Mouse (Mus musculus) cerebellum, adult 2 months (tissue): ENCODE measurements at regions not wholly inside any gene's neighbourhood (a gene's known extent, or its start where the extent isn't known, plus 50 kb on each side); places are given as distances from the start of the nearest gene placed in this dataset.

Experiments used
- DNase-seq, 2 experiments: peaks; one replicate each; pipeline ENCODE4 v3.0.0; 2021
- H3K27ac ChIP-seq: fragments of 200-500 bp; 2 replicates; pipeline ENCODE4 v1.5.1; 2012; ENCODE audit warnings: low read length, control low read depth, inconsistent platforms; ENCODE audit not compliant: insufficient read depth
- H3K27me3 ChIP-seq: fragments of 200-500 bp; 2 replicates; pipeline ENCODE4 v1.6.1; 2012; ENCODE audit warnings: inconsistent platforms, mild to moderate bottlenecking, low read length, moderate library complexity; ENCODE audit not compliant: control insufficient read depth, insufficient read depth
- H3K4me1 ChIP-seq: fragments of 200-500 bp; 2 replicates; pipeline ENCODE4 v1.6.1; 2011; ENCODE audit warnings: low read length; ENCODE audit not compliant: control insufficient read depth, insufficient read depth
- H3K4me3 ChIP-seq: fragments of 200-500 bp; replicated peaks from 2 replicates; pipeline ENCODE3; 2011; ENCODE audit warnings: mild to moderate bottlenecking, low read depth, low read length, control low read depth; ENCODE audit not compliant: insufficient read depth
- CTCF ChIP-seq: fragments of 200-500 bp; IDR thresholded peaks from 2 replicates; pipeline ENCODE4 v1.5.1; 2011; ENCODE audit warnings: low read depth, mild to moderate bottlenecking, control low read depth, low read length, moderate library complexity, borderline replicate concordance; ENCODE audit not compliant: insufficient read depth
- POLR2A ChIP-seq: fragments of 200-500 bp; IDR thresholded peaks from 2 replicates; pipeline ENCODE4 v1.6.1; 2011; ENCODE audit warnings: low read length, control low read depth, borderline replicate concordance; ENCODE audit not compliant: insufficient read depth
- WGBS: fragments of 180-500 bp; shearing (Covaris S2); methylation state at CpG from one replicate; pipeline ENCODE4 v1.1.7; 2018; 5-methylcytosine and 5-hydroxymethylcytosine counted together

DNA sequence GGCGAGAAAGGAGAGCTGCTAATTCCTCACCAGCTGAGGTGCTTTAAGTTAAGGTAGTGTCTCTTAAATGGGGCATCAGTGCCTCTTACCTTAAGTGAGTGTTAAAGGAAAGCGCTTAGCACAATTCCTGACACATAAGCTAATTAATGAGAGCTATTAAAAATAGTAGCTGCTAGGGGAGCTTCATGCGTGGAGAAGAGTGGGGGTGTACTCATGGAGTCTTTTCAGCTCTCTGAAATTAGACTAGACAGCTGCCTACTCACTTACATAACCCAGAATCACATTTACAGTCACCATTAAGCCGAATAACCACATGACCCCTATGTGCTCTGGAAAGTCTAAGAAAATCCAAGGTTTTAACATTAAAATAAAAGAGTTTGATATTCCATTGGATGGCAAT is 139.0 kb upstream of the Arhgap20 start:
- no peak for DNase-seq
- Histone ChIP-seq H3K27ac (no peak overlapping the region), H3K4me3 (no peak overlapping the region), H3K27me3 (no peaks in the 10 kb centered on the region), H3K4me1 (no peaks in the 10 kb centered on the region)
- no peak for TF ChIP-seq CTCF
- no peak for TF ChIP-seq POLR2A
- 93% methylated on average over 4 of the region's 4 CpGs for WGBS

DNA sequence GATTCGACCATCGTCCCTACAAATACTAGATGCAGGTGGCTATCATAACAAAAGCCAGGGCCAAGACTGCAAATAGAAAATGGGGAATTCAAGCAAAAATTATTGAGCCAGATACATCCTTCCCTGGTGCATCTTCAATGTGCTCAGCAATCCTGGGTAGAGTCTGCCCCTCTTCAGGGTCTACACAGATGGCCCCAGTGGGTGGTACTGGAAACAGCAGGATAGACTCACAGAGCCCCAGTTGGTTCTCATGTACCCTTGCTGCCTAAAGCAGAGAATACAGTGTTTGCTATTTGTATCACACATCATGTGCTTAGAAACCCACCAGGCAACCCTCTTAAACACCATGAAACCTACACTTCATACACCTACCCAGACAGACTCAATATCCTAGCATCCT is 129.0 kb upstream of the Arhgap20 start:
- DNase-seq = no peak
- no peak overlapping the region for H3K27ac ChIP-seq
- 40% methylated on average over 2 of the region's 2 CpGs for WGBS
- H3K4me3 ChIP-seq = no peak overlapping the region
- H3K4me1 ChIP-seq = no peaks in the 10 kb centered on the region; the same call in 1 of the 2 replicates
- no peak for TF ChIP-seq CTCF
- TF ChIP-seq POLR2A = no peak
- H3K27me3 ChIP-seq = no peaks in the 10 kb centered on the region

DNA sequence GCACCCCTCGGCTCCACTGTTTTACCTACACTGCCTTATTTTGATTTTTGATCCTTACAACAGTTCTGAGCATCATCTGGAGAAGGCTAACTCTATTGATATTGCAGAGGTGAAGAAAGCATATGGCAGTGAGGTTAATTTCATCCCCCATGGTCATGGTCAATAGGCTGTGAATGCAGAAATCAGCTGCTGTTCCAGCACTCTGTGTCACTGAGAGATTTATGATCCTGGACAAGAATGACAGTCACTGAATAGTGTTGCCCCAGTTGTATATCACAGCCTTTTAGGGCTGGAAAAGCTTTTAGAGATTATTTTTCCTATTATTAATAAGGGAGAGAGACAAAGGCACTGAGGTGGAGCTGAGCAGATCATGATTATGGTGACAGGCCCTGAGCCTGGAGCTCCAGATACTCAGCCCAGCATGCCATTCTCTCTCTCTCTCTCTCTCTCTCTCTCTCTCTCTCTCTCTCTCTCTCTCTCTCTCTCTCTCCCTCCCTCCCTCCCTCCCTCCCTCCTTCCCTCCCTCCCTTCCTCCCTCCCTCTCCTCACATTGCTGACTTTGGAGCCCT is 128.5 kb upstream of the Arhgap20 start:
- H3K27ac ChIP-seq = no peak overlapping the region
- TF ChIP-seq POLR2A = no peak
- no peak for TF ChIP-seq CTCF

DNA sequence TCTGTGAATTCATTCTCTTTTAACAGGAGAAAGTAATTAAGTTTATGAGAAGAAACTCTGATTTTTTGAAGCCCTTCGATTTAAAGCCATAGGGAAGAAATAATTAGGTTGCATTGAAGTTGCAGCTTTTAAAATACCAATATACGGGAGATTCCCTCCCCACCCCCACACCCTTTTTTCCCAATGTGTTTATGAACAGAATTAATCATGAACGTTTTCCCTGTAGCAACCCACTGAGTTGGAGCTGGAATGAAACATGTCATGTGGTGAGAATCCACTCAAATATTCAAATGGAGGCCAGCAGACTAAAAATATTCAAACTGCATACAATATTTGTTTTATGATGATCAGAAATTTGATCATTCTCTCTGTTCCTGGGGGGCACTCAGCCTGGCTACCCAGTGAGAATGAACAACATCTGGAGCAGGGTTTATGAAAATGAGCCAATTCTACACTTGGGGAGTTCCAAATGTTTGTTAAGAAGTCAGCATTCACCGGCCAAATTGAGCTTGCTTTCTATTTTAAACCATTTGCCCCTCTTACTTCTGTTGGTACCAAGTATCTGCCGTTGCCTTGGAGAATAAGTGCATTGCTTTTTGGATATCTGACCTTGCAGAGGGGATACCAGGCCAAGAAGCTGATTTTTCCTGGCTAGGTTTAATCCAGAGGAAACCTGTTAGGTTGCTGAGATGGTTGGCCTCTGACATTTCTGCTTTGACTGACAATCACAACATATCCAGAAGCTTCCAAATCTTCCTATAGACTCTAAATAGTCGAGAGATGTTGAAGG is 127.8 kb upstream of the Arhgap20 start:
- Histone ChIP-seq H3K4me1 (no peaks in the 10 kb centered on the region; the same call in 1 of the 2 replicates), H3K27me3 (no peaks in the 10 kb centered on the region), H3K27ac (no peak overlapping the region), H3K4me3 (no peak overlapping the region)
- TF ChIP-seq CTCF = no peak
- TF ChIP-seq POLR2A = no peak
- no peak for DNase-seq
- 34% methylated on average over 6 of the region's 6 CpGs for WGBS

More for the DNA sequence above, 128.5 kb upstream of the Arhgap20 start:
- WGBS = 88% methylated on average over 1 of the region's 1 CpGs
- Histone ChIP-seq H3K27me3 (no peaks in the 10 kb centered on the region), H3K4me1 (no peaks in the 10 kb centered on the region; the same call in 1 of the 2 replicates), H3K4me3 (no peak overlapping the region)
- DNase-seq = no peak

DNA sequence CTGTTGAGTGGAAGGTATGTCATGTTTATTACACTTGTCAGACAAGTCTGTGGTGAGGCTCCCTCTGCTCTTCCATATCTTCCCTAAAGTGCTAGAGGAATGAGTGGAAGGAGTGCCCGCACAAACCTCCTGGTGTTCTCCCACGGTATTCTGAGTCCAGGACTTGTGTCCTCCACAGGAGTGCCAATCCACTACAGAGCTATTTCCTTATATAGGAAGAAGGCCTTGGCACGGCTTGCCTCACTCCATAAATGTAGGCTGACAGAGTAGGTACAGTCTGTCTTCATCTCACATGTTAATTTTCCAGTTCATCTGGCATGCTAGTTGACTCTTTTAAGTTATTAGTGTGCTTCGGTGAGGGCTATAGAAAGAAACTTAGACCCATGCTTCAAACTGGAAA is 123.4 kb upstream of the Arhgap20 start:
- TF ChIP-seq POLR2A (no peak), CTCF (no peak)
- no peaks in the 10 kb centered on the region for H3K27me3 ChIP-seq
- DNase-seq = no peak
- H3K4me3 ChIP-seq = no peak overlapping the region
- no peaks in the 10 kb centered on the region for H3K4me1 ChIP-seq
- 38% methylated on average over 4 of the region's 4 CpGs for WGBS
- H3K27ac ChIP-seq = no peak overlapping the region

DNA sequence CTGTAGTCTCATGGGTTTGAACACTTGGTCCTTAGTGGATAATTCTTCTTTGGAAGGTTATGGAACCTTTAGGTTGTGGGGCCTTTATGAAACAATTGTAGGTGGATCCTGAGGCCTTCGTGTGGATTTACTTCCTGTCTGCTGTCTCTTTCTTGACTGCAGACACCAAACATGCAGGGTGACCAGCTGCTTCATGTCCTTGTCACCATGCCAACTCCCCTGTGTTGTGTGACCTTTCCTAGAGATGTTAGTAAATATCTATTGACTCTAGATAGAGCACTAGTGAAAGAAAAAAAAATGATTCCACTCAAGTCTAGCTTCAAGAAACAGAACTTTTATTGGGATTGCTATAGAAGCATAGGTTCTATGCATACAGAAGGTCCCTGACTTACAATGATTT is 119.7 kb upstream of the Arhgap20 start:
- H3K4me3 ChIP-seq = no peak overlapping the region
- H3K27me3 ChIP-seq = no peaks in the 10 kb centered on the region
- DNase-seq = no peak
- H3K4me1 ChIP-seq = no peaks in the 10 kb centered on the region
- TF ChIP-seq CTCF (no peak), POLR2A (no peak)
- H3K27ac ChIP-seq = no peak overlapping the region
- 10% methylated on average over 1 of the region's 1 CpGs for WGBS

DNA sequence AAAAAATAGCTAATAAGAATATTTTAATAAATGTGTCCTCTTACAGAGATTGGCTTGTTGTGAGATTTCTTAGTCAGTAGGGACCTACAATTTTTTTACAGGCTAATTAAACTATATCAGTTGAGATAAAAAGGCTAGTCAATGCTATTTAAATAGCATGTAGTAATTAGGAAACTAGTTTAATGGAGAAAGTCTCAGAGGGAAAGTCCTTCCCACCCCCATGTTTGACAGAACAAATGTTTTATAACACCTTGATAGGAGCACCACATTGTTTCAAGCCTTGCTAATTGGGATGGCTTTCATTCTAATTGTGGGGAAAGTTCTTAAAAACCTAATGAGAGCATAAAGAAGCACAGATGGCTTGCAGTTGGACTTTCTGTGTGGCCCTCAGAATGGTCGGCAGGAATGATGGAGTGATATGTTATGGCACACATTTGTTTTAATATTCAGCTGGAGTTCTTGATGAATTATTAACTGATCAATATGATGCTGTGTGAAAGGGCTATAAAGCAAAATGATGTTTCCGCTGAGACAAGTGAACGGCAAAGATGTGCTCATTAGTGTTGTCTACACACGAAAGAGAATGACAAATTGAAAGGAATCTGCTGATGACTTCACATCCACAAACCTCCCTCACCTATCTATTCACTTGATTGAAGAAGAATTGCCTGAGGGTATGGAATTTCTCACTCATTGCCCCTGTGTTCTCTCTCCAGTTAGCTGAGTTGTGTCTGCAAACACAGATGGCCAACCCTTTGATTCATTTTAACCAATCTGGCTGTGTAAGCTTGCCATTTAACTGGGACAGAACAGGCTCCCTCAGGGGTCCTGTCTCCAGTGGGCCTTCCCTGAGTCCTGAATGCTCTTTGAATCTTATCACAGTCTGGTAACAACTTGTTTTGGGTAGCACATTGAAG is 111.5 kb upstream of the Arhgap20 start:
- no peak for DNase-seq
- Histone ChIP-seq H3K4me1 (no peaks in the 10 kb centered on the region), H3K27ac (no peak overlapping the region), H3K4me3 (no peak overlapping the region), H3K27me3 (no peaks in the 10 kb centered on the region)
- TF ChIP-seq POLR2A (no peak), CTCF (no peak)
- WGBS = 79% methylated on average over 4 of the region's 4 CpGs
